Mouse (Mus musculus) ES-Bruce4 (cell line): ENCODE results near the gene Plekho2. TPM values are rescaled to one million over a fixed set of nuclear protein-coding genes. Genes with fewer than 3 reads are reported as not detected.

Experiments used
- H3K27ac ChIP-seq: 2 replicates; pipeline ENCODE4 v1.5.1; 2012; ENCODE audit warnings: low read length, inconsistent platforms; ENCODE audit not compliant: insufficient read depth
- H3K27me3 ChIP-seq: 2 replicates; pipeline ENCODE4 v1.6.1; 2012; ENCODE audit warnings: mild to moderate bottlenecking, low read length, inconsistent platforms; ENCODE audit not compliant: control insufficient read depth, poor library complexity, insufficient read depth, severe bottlenecking
- H3K36me3 ChIP-seq: 2 replicates; pipeline ENCODE4 v1.6.1; 2012; ENCODE audit warnings: inconsistent platforms, mild to moderate bottlenecking, low read length, moderate library complexity; ENCODE audit not compliant: control insufficient read depth, poor library complexity, insufficient read depth, severe bottlenecking
- H3K4me1 ChIP-seq: one replicate; pipeline ENCODE4 v1.8.1; 2011; ENCODE audit warnings: low read length; ENCODE audit not compliant: control insufficient read depth, insufficient read depth
- H3K4me3 ChIP-seq: 2 replicates; pipeline ENCODE4 v1.5.1; 2011; ENCODE audit warnings: low read depth, mild to moderate bottlenecking, low read length
- H3K9ac ChIP-seq: 2 replicates; pipeline ENCODE4 v1.6.1; 2012; ENCODE audit warnings: low read depth, mild to moderate bottlenecking, inconsistent platforms; ENCODE audit not compliant: poor library complexity, severe bottlenecking
- H3K9me3 ChIP-seq: replicated peaks from 2 replicates; pipeline ENCODE4 v1.6.1; 2012; ENCODE audit warnings: mild to moderate bottlenecking, low read length, inconsistent platforms; ENCODE audit not compliant: control insufficient read depth, poor library complexity, insufficient read depth, severe bottlenecking
- CTCF ChIP-seq: IDR thresholded peaks from one replicate; pipeline ENCODE4 v1.8.1; 2011; ENCODE audit warnings: low read depth, low read length
- EP300 ChIP-seq: IDR thresholded peaks from 2 replicates; pipeline ENCODE4 v1.6.1; 2011; ENCODE audit warnings: low read depth, low read length; ENCODE audit not compliant: insufficient read depth
- POLR2A ChIP-seq: IDR thresholded peaks from one replicate; pipeline ENCODE4 v1.8.1; 2011; ENCODE audit warnings: low read length; ENCODE audit not compliant: insufficient read depth
- polyA plus RNA-seq: library from polyadenylated mRNA; stranded (reverse); fragments of >200 nt; gene quantifications from 2 replicates; pipeline ENCODE4 v1.2.4, GENCODE M21; 2011; ENCODE audit warnings: low read depth; ENCODE audit not compliant: missing spikeins, insufficient read depth, insufficient read length

The Plekho2 gene
- polyA plus RNA-seq, 1 experiment, result 6.1 TPM

DNA sequence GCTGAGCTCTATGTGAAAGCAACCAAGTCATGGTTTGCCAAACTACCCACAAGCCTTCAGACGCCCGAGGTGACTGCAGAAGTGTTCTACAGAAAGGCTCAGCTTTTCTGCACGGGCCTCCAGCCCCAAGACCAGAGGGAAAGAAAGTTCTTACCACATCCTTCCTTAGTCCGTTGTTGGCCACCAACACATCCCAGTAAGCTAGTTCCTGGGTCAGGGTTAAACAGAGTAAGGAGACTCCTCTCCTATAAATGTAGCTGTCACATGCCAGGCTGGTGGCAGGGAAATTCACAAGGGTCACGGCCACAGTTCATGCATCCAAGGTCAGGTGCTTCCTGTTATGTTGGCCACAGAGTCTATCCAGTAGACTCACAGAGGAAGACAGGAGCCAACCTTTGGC, 27.7 kb downstream of the Plekho2 start:
- TF ChIP-seq POLR2A, result no peak
- TF ChIP-seq EP300, result no peak
- TF ChIP-seq CTCF, result no peak
- H3K27ac ChIP-seq, result no peak overlapping the region
- H3K36me3 ChIP-seq, result 0 out of 2 replicates have a peak, but pooled peaks cover 2% of the 10 kb centered on the region
- no peaks in the 10 kb centered on the region for H3K27me3 ChIP-seq
- no peak overlapping the region for H3K4me3 ChIP-seq
- no peaks in the 10 kb centered on the region for H3K9me3 ChIP-seq
- no peak overlapping the region for H3K9ac ChIP-seq
- H3K4me1 ChIP-seq, result no peaks in the 10 kb centered on the region

DNA sequence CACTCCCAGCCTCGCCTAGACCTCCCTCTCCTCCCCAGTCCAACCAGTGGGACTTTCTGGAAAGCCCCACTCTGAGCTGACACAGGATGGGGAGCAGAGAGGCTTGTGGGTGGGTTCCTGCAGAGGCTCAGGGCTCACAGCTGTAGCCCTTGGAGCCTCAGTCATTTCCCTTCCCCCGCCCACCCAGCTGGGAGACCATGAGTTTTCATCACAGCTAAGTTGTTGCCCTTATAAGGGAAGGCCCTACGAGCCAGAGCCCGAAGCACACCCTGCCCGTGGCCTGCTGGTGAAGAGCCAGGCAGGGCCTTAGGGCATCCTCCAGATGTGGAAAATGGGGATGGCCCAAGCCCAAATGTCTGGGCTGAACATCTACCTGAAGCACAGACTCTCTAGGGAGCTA, 28.8 kb downstream of the Plekho2 start:
- Histone ChIP-seq H3K9me3 (no peaks in the 10 kb centered on the region), H3K27ac (no peak overlapping the region), H3K36me3 (no peaks in the 10 kb centered on the region), H3K9ac (no peak overlapping the region), H3K4me3 (no peak overlapping the region), H3K27me3 (no peaks in the 10 kb centered on the region), H3K4me1 (no peaks in the 10 kb centered on the region)
- TF ChIP-seq CTCF (no peak), EP300 (no peak), POLR2A (no peak)

DNA sequence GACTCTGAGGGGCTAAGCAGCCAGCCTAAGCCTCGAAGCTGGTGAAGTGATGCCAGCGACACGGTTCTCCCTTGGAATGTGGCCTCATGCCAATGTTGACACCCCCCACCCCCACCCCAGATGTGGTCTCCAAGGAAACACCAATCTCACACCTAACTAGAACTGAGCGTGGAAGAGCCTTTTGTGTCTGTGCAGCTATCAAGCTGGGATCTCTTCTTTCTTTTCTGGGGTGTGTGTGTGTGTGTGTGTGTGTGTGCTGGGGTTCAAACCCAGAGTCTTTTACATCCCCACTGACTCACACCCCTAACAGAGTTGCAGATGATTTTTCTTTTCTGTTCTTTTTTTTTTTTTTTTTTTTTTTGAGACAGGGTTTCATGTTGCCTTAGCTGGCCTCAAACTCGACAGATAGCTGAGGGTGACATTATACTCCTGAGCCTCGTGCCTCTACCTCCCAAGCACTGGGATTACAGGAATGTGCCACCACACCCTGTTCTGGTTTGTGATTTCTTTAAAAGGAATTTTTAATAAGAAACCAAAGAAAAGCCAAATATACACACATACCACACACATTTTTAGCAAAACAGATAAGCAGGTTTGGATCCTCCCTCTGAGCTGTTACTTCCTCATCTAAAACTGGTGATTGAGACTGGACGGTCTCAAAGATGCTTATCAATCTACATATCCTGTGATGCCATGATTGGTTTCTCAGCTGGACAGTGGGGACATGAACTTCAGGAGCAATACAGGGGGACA, 29.6 kb downstream of the Plekho2 start:
- H3K4me3 ChIP-seq, result no peak overlapping the region
- H3K27me3 ChIP-seq, result no peaks in the 10 kb centered on the region
- no peaks in the 10 kb centered on the region for H3K36me3 ChIP-seq
- TF ChIP-seq CTCF, result no peak
- TF ChIP-seq EP300, result no peak
- TF ChIP-seq POLR2A, result no peak
- H3K9ac ChIP-seq, result no peak overlapping the region
- H3K9me3 ChIP-seq, result no peaks in the 10 kb centered on the region
- H3K27ac ChIP-seq, result no peak overlapping the region
- H3K4me1 ChIP-seq, result no peaks in the 10 kb centered on the region

DNA sequence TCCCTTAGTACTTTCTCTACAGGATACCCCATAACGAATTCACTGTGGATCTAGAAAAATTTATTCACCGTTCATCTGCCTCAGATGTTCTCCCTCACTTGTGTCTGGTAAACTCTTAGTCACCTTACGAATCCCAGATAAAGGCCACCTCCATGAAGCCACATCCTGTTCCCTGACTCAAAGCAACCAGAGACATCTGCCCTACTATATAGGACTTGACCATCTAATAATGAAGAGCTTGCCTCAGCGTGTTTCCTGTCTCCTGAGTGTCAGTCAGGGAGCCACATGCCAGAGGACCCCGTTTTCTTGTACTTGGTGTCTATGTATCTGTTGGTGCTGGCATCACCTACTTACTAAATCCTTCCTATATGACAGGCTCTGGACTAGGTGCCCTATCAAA, 30.2 kb downstream of the Plekho2 start:
- Histone ChIP-seq H3K4me3 (no peak overlapping the region), H3K9ac (no peak overlapping the region), H3K4me1 (no peaks in the 10 kb centered on the region), H3K27ac (no peak overlapping the region), H3K27me3 (no peaks in the 10 kb centered on the region), H3K36me3 (no peaks in the 10 kb centered on the region), H3K9me3 (no peaks in the 10 kb centered on the region)
- TF ChIP-seq POLR2A (no peak), EP300 (no peak), CTCF (no peak)

DNA sequence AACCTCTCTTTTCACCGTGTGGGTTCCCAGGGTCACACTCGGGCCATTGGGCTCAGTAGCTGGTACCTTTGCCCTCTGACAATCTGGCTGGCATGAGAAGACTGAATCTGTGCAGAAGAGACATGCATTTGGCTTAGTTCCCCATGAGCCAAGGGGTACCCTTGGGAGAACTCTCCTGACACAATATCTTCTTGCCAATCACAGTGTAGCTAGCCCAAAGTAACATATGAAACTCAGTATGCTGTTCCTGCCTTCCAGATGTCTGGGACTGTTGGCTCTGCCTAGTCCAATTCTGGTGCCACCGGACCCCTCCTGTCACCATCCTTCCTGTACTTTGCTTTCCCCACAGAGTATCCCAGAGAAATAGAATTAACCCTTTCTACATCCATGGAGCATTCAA, 30.7 kb downstream of the Plekho2 start:
- no peaks in the 10 kb centered on the region for H3K36me3 ChIP-seq
- H3K27ac ChIP-seq, result no peak overlapping the region
- no peak overlapping the region for H3K9ac ChIP-seq
- no peaks in the 10 kb centered on the region for H3K4me1 ChIP-seq
- H3K27me3 ChIP-seq, result no peaks in the 10 kb centered on the region
- H3K9me3 ChIP-seq, result no peaks in the 10 kb centered on the region
- TF ChIP-seq EP300 (no peak), CTCF (no peak), POLR2A (no peak)
- no peak overlapping the region for H3K4me3 ChIP-seq

DNA sequence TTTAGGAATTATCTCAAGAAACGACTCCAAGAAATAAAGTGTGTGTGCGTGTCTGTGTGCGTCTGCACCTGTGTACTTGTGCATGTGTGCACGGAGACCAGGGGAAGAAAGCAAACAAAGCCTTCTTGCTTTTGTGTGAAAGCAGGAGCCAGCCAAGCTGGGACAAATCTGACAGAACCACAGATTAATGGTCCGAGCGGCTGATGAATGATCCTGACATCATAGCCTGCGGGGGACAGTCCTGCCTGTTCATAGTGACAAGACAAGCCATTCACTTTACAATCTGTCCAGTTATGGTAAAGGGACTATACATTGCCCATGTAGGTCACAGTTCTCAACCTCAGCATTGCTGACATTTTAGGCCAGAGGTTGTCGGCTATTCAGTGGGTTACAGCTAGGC, 31.5 kb downstream of the Plekho2 start:
- Histone ChIP-seq H3K27me3 (no peaks in the 10 kb centered on the region), H3K4me3 (no peak overlapping the region), H3K9ac (no peak overlapping the region), H3K4me1 (no peaks in the 10 kb centered on the region), H3K27ac (no peak overlapping the region), H3K9me3 (no peaks in the 10 kb centered on the region), H3K36me3 (no peaks in the 10 kb centered on the region)
- no peak for TF ChIP-seq POLR2A
- no peak for TF ChIP-seq EP300
- TF ChIP-seq CTCF, result no peak
